ENCODE assay signal across 15 mouse cellular contexts in genomic region chr12:105903072-105903471, GRCm38 (mm10).
DNase-seq lines count a peak whose midpoint lies in the region; ATAC-seq and TF ChIP-seq lines count a peak whose summit lies in the region.
"Had no signal": no experiment of that assay in that cellular context is flagged by ENCODE, and none has a peak within 500 bp of the region (broad histone marks: within the 10 kb centered on the region; RNA-seq: fewer than 3 reads in every experiment).

No protein-coding gene starts in this region.

- 0 out of 2 replicates have a peak, but pooled peaks have one; percentile 5 for TF ChIP-seq CTCF in lung, postnatal 0 days (IDR thresholded peaks at IDR 0.05)

- no peak overlapping the region for H3K27ac ChIP-seq in lung, postnatal 0 days (ENCODE audit: low read length)
- H3K27ac ChIP-seq in ES-E14 (ENCODE audit: insufficient read depth, low read depth, low read length, poor library complexity, severe bottlenecking), result no peak overlapping the region
- H3K27ac ChIP-seq: forebrain, embryonic 10.5 days; heart, embryonic 15.5 days; hindbrain, embryonic 12.5 days; intestine, embryonic 15.5 days; limb, embryonic 13.5 days had no signal

- H3K36me3 ChIP-seq in lung, postnatal 0 days (ENCODE audit: insufficient read depth, low read length), result no peaks in the 10 kb centered on the region
- no peaks in the 10 kb centered on the region for H3K36me3 ChIP-seq in ES-E14 (ENCODE audit: control insufficient read depth, insufficient read depth, low read length, poor library complexity, severe bottlenecking)
- H3K36me3 ChIP-seq: forebrain, embryonic 10.5 days; heart, embryonic 15.5 days; hindbrain, embryonic 12.5 days; intestine, embryonic 15.5 days; limb, embryonic 13.5 days had no signal

- ATAC-seq in lung, postnatal 0 days, result no peak
- ATAC-seq: intestine, embryonic 15.5 days had no signal

- TF ChIP-seq EP300 in lung, postnatal 0 days (IDR thresholded peaks at IDR 0.05), result no peak

- in situ Hi-C loops in ES-E14 (cut with MboI; ENCODE audit: low sequenced_read_pairs in 2 of 2, unreplicated experiment in 2 of 2), result no loop called here

- no peak overlapping the region for H3K4me3 ChIP-seq in lung, postnatal 0 days (ENCODE audit: low read depth, low read length)
- H3K4me3 ChIP-seq in ES-E14 (ENCODE audit: insufficient read depth in 1 of 2, low read depth in 1 of 2, low read length in 2 of 2, poor library complexity in 1 of 2, severe bottlenecking in 1 of 2), result no peak overlapping the region
- H3K4me3 ChIP-seq: forebrain, embryonic 10.5 days; heart, embryonic 15.5 days; hindbrain, embryonic 12.5 days; intestine, embryonic 15.5 days; limb, embryonic 13.5 days had no signal

- peak; percentile 12 for DNase-seq in lung, postnatal 0 days (ENCODE audit: low spot score)
- no peak for DNase-seq in lung, adult 18-20 months
- DNase-seq in ES-E14 (ENCODE audit: low read depth, low spot score), result peak; percentile 81
- DNase-seq in adipocyte (ENCODE audit: low spot score), result peak; percentile 8
- DNase-seq in retina, postnatal 1 day, result peak; percentile 51
- no peak for DNase-seq in cerebellum, adult 11 months
- no peak for DNase-seq in ovary, postnatal 36 days (ENCODE audit: low spot score)
- DNase-seq: cerebellum, adult 8-10 months; lung, postnatal 36 days; midbrain, embryonic 14.5 days had no signal

- no peak overlapping the region for H3K9ac ChIP-seq in lung, postnatal 0 days (replicated peaks; ENCODE audit: low read depth)
- no peak overlapping the region for H3K9ac ChIP-seq in ES-E14 (ENCODE audit: insufficient read depth, low read depth, low read length, poor library complexity, severe bottlenecking)
- H3K9ac ChIP-seq: heart, embryonic 15.5 days; hindbrain, embryonic 12.5 days; intestine, embryonic 15.5 days; limb, embryonic 13.5 days had no signal

- WGBS in lung, postnatal 0 days, result 42% methylated on average over 8 of the region's 8 CpGs

- no peaks in the 10 kb centered on the region for H3K4me1 ChIP-seq in lung, postnatal 0 days (ENCODE audit: insufficient read depth, low read depth, low read length)
- H3K4me1 ChIP-seq in ES-E14 (ENCODE audit: control insufficient read depth in 2 of 2, insufficient read depth in 2 of 2, low read length in 2 of 2, poor library complexity in 1 of 2), result peaks cover 0 to 10% of the 10 kb centered on the region in 2 experiments; a peak in 3 of 4 replicates
- H3K4me1 ChIP-seq: intestine, embryonic 15.5 days had no signal

- H3K9me3 ChIP-seq in lung, postnatal 0 days (ENCODE audit: low read length), result no peaks in the 10 kb centered on the region
- no peaks in the 10 kb centered on the region for H3K9me3 ChIP-seq in ES-E14 (ENCODE audit: control insufficient read depth, insufficient read depth, low read depth, low read length)
- H3K9me3 ChIP-seq: heart, embryonic 15.5 days; hindbrain, embryonic 12.5 days; intestine, embryonic 15.5 days had no signal

- no peaks in the 10 kb centered on the region; the same call in 1 of the 2 replicates for H3K27me3 ChIP-seq in lung, postnatal 0 days (replicated peaks; ENCODE audit: insufficient read depth, low read length)
- H3K27me3 ChIP-seq: heart, embryonic 15.5 days; hindbrain, embryonic 12.5 days; intestine, embryonic 15.5 days had no signal

- no peak overlapping the region for H3K4me2 ChIP-seq in lung, postnatal 0 days (replicated peaks; ENCODE audit: low read depth, low read length)
- H3K4me2 ChIP-seq: heart, embryonic 15.5 days; hindbrain, embryonic 12.5 days; intestine, embryonic 15.5 days; limb, embryonic 13.5 days had no signal

TF ChIP-seq in ES-E14, 5 proteins besides CTCF, POLR2A, EP300 and RAD21:
- TF ChIP-seq HCFC1 (IDR thresholded peaks at IDR 0.05; ENCODE audit: borderline replicate concordance, insufficient read depth, low read length), result no peak

Comparison
In these comparisons a context has a peak if more than half of its experiments do, and no peak if none do; other contexts are left out.
1. DNase-seq: peak in lung, postnatal 0 days (single experiment), ES-E14 (single experiment), adipocyte (single experiment) and retina, postnatal 1 day (single experiment); none in lung, adult 18-20 months (0 of 2), cerebellum, adult 11 months (single experiment) and ovary, postnatal 36 days (single experiment).